Mouse (Mus musculus): ENCODE measurements around the gene Gdnf.

Gdnf gene

GRCm38 (mm10) chr15:7862890-7863289 is 52.2 kb downstream of the Gdnf start:
- no peak for DNase-seq (ENCODE audit: low spot score)

- no peak for DNase-seq (ENCODE audit: low spot score)
Observed at GRCm38 (mm10) chr15:7863328-7863727, 52.7 kb downstream of the Gdnf start.

GRCm38 (mm10) chr15:7865305-7865704 is 54.7 kb downstream of the Gdnf start:
- DNase-seq (ENCODE audit: low spot score): no peak

GRCm38 (mm10) chr15:7872473-7872872 is 61.8 kb downstream of the Gdnf start:
- DNase-seq (ENCODE audit: low spot score): no peak

GRCm38 (mm10) chr15:7875879-7876278 is 65.2 kb downstream of the Gdnf start:
- no peak for DNase-seq (ENCODE audit: low spot score)

GRCm38 (mm10) chr15:7877560-7878467 is 67.2 kb downstream of the Gdnf start:
- peak; percentile 37 for DNase-seq (ENCODE audit: low spot score)

GRCm38 (mm10) chr15:7878861-7879260 is 68.2 kb downstream of the Gdnf start:
- no peak for DNase-seq (ENCODE audit: low spot score)

- DNase-seq (ENCODE audit: low spot score): no peak
Observed at GRCm38 (mm10) chr15:7879956-7880355, 69.3 kb downstream of the Gdnf start.

- DNase-seq (ENCODE audit: low spot score): no peak
Observed at GRCm38 (mm10) chr15:7884181-7884580, 73.5 kb downstream of the Gdnf start.

GRCm38 (mm10) chr15:7885106-7885505 is 74.5 kb downstream of the Gdnf start:
- peak; percentile 39 for DNase-seq (ENCODE audit: low spot score)

- no peak for DNase-seq (ENCODE audit: low spot score)
Observed at GRCm38 (mm10) chr15:7886591-7886990, 75.9 kb downstream of the Gdnf start.

Data from embryo, embryonic 10.5 days (tissue).